Mouse (Mus musculus): ENCODE results near the gene Dnm1.

DNA sequence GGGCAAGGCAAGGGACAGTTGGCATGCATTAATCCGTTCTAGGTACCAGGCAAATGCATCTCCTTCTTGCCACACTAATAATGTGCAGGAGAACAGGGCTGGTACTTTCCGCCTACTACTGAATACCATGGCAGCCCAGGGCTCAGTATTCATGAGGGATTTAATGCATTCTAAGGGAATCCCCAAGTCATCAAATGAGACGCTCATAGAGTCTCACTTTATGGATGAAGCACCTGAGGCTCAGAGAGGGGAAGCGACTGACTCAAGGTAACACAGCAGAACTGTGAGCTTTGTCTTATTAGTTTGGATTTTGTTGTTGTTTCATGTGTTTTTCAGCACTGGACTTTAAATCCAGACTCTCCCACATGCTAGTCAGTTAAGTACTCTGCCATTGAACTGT, 11.1 kb downstream of the Dnm1 start:
- no peak for TF ChIP-seq POLR2A (IDR thresholded peaks at IDR 0.05; ENCODE audit: borderline replicate concordance, extremely low read depth, low read depth, low read length)
- TF ChIP-seq CTCF (IDR thresholded peaks at IDR 0.05; ENCODE audit: insufficient read depth, low read length) = no peak

Data from lung, adult 2 months (tissue).